In genomic region chr19:44275418-44275817, GRCm38 (mm10) we compare ENCODE assay signal across 21 mouse cellular contexts. TPM values are rescaled to one million over a fixed set of nuclear protein-coding genes. Genes with fewer than 3 reads are reported as not detected.
"Had no signal": no experiment of that assay in that cellular context is flagged by ENCODE, and none has a peak within 500 bp of the region (broad histone marks: within the 10 kb centered on the region; RNA-seq: fewer than 3 reads in every experiment).

No protein-coding gene starts in this region.

- H3K9me3 ChIP-seq: megakaryocyte, embryonic 14.5 days; midbrain, embryonic 12.5 days; midbrain, embryonic 15.5 days; neural tube, embryonic 13.5 days; neural tube, embryonic 15.5 days; stomach, embryonic 15.5 days had no signal

- H3K27me3 ChIP-seq: midbrain, embryonic 12.5 days; midbrain, embryonic 15.5 days; neural tube, embryonic 13.5 days; neural tube, embryonic 15.5 days; stomach, embryonic 15.5 days had no signal

- H3K9ac ChIP-seq: liver, embryonic 14.5 days; lung, embryonic 14.5 days; midbrain, embryonic 12.5 days; midbrain, embryonic 15.5 days; neural tube, embryonic 13.5 days; neural tube, embryonic 15.5 days; stomach, embryonic 15.5 days had no signal

- H3K4me2 ChIP-seq: lung, embryonic 14.5 days; midbrain, embryonic 12.5 days; midbrain, embryonic 15.5 days; neural tube, embryonic 13.5 days; neural tube, embryonic 15.5 days; stomach, embryonic 15.5 days had no signal

- H3K27ac ChIP-seq: liver, embryonic 14.5 days; macrophage; midbrain, embryonic 12.5 days; midbrain, embryonic 15.5 days; neural tube, embryonic 13.5 days; neural tube, embryonic 15.5 days; stomach, embryonic 15.5 days; stomach, postnatal 0 days had no signal

- DNase-seq: lung, adult 18-20 months; lung, embryonic 14.5 days; lung, postnatal 14 days; lung, postnatal 36 days; retina, postnatal 1 day; right cerebral cortex, adult 18-20 months; right cerebral cortex, postnatal 25 days; right cerebral cortex, postnatal 4 days; thymus, adult 2 months; thymus, postnatal 25 days; thymus, postnatal 4 days had no signal

- H3K4me3 ChIP-seq: megakaryocyte, embryonic 14.5 days; midbrain, embryonic 12.5 days; midbrain, embryonic 15.5 days; neural tube, embryonic 13.5 days; neural tube, embryonic 15.5 days; stomach, embryonic 15.5 days had no signal

- H3K36me3 ChIP-seq: midbrain, embryonic 12.5 days; midbrain, embryonic 15.5 days; neural tube, embryonic 13.5 days; neural tube, embryonic 15.5 days; stomach, embryonic 15.5 days had no signal

- ATAC-seq: midbrain, embryonic 15.5 days had no signal

RNA-seq across cellular contexts. Expression of gene Scd4, which starts 57.5 kb away (rescaled TPM):
- polyA plus RNA-seq: lung, embryonic 14.5 days; neural tube, embryonic 11.5 days had no signal
